8 mouse cellular contexts compared by ENCODE assay signal in the genomic region with DNA sequence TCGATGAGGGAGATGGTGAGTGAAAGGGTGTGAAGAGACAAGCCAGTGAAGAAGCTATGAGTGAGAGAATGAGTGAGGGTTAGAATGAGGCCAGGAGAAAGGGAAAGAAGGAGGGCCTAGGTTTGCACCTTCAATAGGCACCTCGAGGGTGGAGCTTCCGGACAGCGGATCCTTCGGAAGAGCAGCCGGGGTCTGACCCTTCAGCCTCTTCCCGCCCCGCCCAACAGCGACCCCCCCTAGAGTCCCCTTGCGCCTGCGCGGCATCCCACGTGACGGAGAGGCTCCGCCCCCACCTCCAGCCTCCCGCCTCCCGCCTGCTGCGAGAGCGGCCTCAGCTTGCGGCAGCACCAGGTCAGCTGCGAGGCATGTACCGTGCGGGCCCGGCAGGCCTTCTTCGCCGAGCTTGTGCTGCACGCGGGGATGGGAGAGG. TPM values are rescaled to one million over a fixed set of nuclear protein-coding genes. Genes with fewer than 3 reads are reported as not detected.
DNase-seq lines count a peak whose midpoint lies in the region; ATAC-seq and TF ChIP-seq lines count a peak whose summit lies in the region.

A gene (plus strand): TSS at position 275 of the 430 bp plus-strand sequence.

- peak within 1 kb of the TSS; percentile 91 for H3K4me2 ChIP-seq in lung, embryonic 14.5 days

- H3K27me3 ChIP-seq in lung, embryonic 14.5 days (ENCODE audit: insufficient read depth, low read length), result no peaks in the 10 kb centered on the region

- H3K9ac ChIP-seq in lung, embryonic 14.5 days, result peak within 1 kb of the TSS; percentile 87

- peak; percentile 93 for TF ChIP-seq POLR2A in olfactory bulb, adult 2 months (IDR thresholded peaks at IDR 0.05; ENCODE audit: insufficient read depth, low read depth, low read length)

- no peaks in the 10 kb centered on the region for H3K9me3 ChIP-seq in lung, embryonic 14.5 days (ENCODE audit: low read depth, low read length)

- TF ChIP-seq CTCF in lung, embryonic 14.5 days (IDR thresholded peaks at IDR 0.05; ENCODE audit: low read depth), result no peak
- TF ChIP-seq CTCF in olfactory bulb, adult 2 months (IDR thresholded peaks at IDR 0.05; ENCODE audit: insufficient read depth, low read depth, low read length), result no peak

- ATAC-seq in frontal cortex, adult (ENCODE audit: low TSS enrichment), result peak; percentile 86
- peak; percentile 55 to 71; a peak in 3 of 4 replicates for ATAC-seq in hematopoietic stem cell, adult 5-6 weeks (replicated peaks in 1 of 2; ENCODE audit: insufficient read depth in 1 of 2, low FRiP score in 2 of 2, low TSS enrichment in 1 of 2, low read depth in 1 of 2, poor library complexity in 2 of 2, severe bottlenecking in 2 of 2)
- ATAC-seq in lung, embryonic 14.5 days (ENCODE audit: insufficient read depth), result peak; percentile 96

- under 1% methylated on average over 22 of the region's 28 CpGs for WGBS in lung, embryonic 14.5 days
- WGBS in olfactory bulb, adult 2 months, result 0% methylated on average over 27 of the region's 28 CpGs

- H3K36me3 ChIP-seq in lung, embryonic 14.5 days (ENCODE audit: insufficient read depth), result peaks cover 11% of the 10 kb centered on the region

- peak within 1 kb of the TSS; percentile 67 for H3K4me3 ChIP-seq in lung, embryonic 14.5 days (ENCODE audit: low read depth, low read length)
- H3K4me3 ChIP-seq in olfactory bulb, adult 2 months (ENCODE audit: insufficient read depth, low read depth, low read length), result peak within 1 kb of the TSS; percentile 79

- peak within 1 kb of the TSS; percentile 68; the same call in 1 of the 2 replicates for H3K27ac ChIP-seq in lung, embryonic 14.5 days (ENCODE audit: low read depth)
- peak within 1 kb of the TSS; percentile 76 for H3K27ac ChIP-seq in olfactory bulb, adult 2 months (ENCODE audit: insufficient read depth, low read depth, low read length)

- DNase-seq in MEL-GATA-1-ER (ENCODE audit: extremely low read depth, low read depth), result peak; percentile 69
- DNase-seq in cerebellum, adult 9-10 months, result peak; percentile 89
- peak; percentile 74 to 83 for DNase-seq in layer of hippocampus, adult 8-10 months (ENCODE audit: low spot score in 2 of 2)
- peak; percentile 95 for DNase-seq in lung, embryonic 14.5 days
- peak; percentile 90 to 91 for DNase-seq in thymus, adult 18-20 months

- 0 out of 2 replicates have a peak, but pooled peaks cover 5% of the 10 kb centered on the region for H3K4me1 ChIP-seq in lung, embryonic 14.5 days (ENCODE audit: insufficient read depth)
- H3K4me1 ChIP-seq in olfactory bulb, adult 2 months (ENCODE audit: control insufficient read depth, insufficient read depth, low read length), result peaks cover 9% of the 10 kb centered on the region

RNA-seq across cellular contexts. Expression of the gene that starts here (rescaled TPM):
- 16.0 and 23.1 TPM in 2 replicates for total RNA-seq in hematopoietic stem cell, adult 5-6 weeks (2017)
- 100 to 1,000 TPM in 2 of 4 experiments, 10 to 100 TPM in 2; 95.8 to 105 (median 101) TPM for total RNA-seq in layer of hippocampus, adult 8-10 months (2022)
- polyA plus RNA-seq in lung, embryonic 14.5 days (2014; fragmentation: Nextera tagmentation; extraction: Ambion mirVana), result 67.0 and 70.7 TPM in 2 replicates
- not detected in 2 replicates for polyA plus RNA-seq in olfactory bulb, adult 2 months (2012; ENCODE audit: insufficient read depth, insufficient read length, low replicate concordance, missing spikeins)

Comparison
In these comparisons a context has a peak if more than half of its experiments do, and no peak if none do; other contexts are left out.
1. Peak in every context shown above with its lines: DNase-seq, ATAC-seq, H3K4me3 ChIP-seq and H3K27ac ChIP-seq.